Mouse (Mus musculus): ENCODE data around the gene Cd302.

GRCm38 (mm10) chr2:60282625-60283024, 1.7 kb downstream of the Cd302 start:
- TF ChIP-seq CTCF (IDR thresholded peaks at IDR 0.05) (no peak), POLR2A (IDR thresholded peaks at IDR 0.05; ENCODE audit: insufficient read depth, low read depth, low read length) (no peak), EP300 (IDR thresholded peaks at IDR 0.05; ENCODE audit: insufficient read depth, low read depth, low read length) (no peak)
